Mouse (Mus musculus): ENCODE measurements around the gene Taf10.

The Taf10 gene

GRCm38 (mm10) chr7:105743926-105744590 is at the start of gene Taf10:
Taf10 (minus strand) TSS chr7:105744361.
- DNase-seq (ENCODE audit: low spot score) = peak; percentile 87

GRCm38 (mm10) chr7:105793701-105794100 is 49.5 kb upstream of the Taf10 start:
- DNase-seq (ENCODE audit: low spot score) = no peak

- no peak for DNase-seq (ENCODE audit: low spot score)
These were observed 47.0 kb upstream of the Taf10 start for GRCm38 (mm10) chr7:105791147-105791546.

GRCm38 (mm10) chr7:105787285-105788140 is 43.4 kb upstream of the Taf10 start, which contains the start of gene Dchs1:
Dchs1 (minus strand) TSS chr7:105787654.
- DNase-seq (ENCODE audit: low spot score) = no peak

GRCm38 (mm10) chr7:105786506-105787284 is 42.5 kb upstream of the Taf10 start:
- DNase-seq (ENCODE audit: low spot score) = no peak

- DNase-seq (ENCODE audit: low spot score) = no peak
These were observed 40.4 kb upstream of the Taf10 start for GRCm38 (mm10) chr7:105784556-105784955.

GRCm38 (mm10) chr7:105783861-105784260 is 39.7 kb upstream of the Taf10 start:
- no peak for DNase-seq (ENCODE audit: low spot score)

GRCm38 (mm10) chr7:105778553-105779265 is 34.5 kb upstream of the Taf10 start:
- DNase-seq (ENCODE audit: low spot score) = peak; percentile 34

- peak; percentile 44 for DNase-seq (ENCODE audit: low spot score)
These were observed 33.8 kb upstream of the Taf10 start for GRCm38 (mm10) chr7:105777797-105778552.

- DNase-seq (ENCODE audit: low spot score) = no peak
These were observed 33.2 kb upstream of the Taf10 start for GRCm38 (mm10) chr7:105777316-105777715.

GRCm38 (mm10) chr7:105776026-105776425 is 31.9 kb upstream of the Taf10 start:
- DNase-seq (ENCODE audit: low spot score) = no peak

GRCm38 (mm10) chr7:105774661-105775060 is 30.5 kb upstream of the Taf10 start:
- no peak for DNase-seq (ENCODE audit: low spot score)

- no peak for DNase-seq (ENCODE audit: low spot score)
These were observed 28.9 kb upstream of the Taf10 start for GRCm38 (mm10) chr7:105773041-105773440.

GRCm38 (mm10) chr7:105772331-105772730 is 28.2 kb upstream of the Taf10 start:
- no peak for DNase-seq (ENCODE audit: low spot score)

GRCm38 (mm10) chr7:105769959-105770358 is 25.8 kb upstream of the Taf10 start:
- no peak for DNase-seq (ENCODE audit: low spot score)

- no peak for DNase-seq (ENCODE audit: low spot score)
These were observed 23.6 kb upstream of the Taf10 start for GRCm38 (mm10) chr7:105767729-105768165.

GRCm38 (mm10) chr7:105764331-105764730 is 20.2 kb upstream of the Taf10 start:
- no peak for DNase-seq (ENCODE audit: low spot score)

- DNase-seq (ENCODE audit: low spot score) = no peak
These were observed 18.5 kb upstream of the Taf10 start for GRCm38 (mm10) chr7:105762517-105763270.

GRCm38 (mm10) chr7:105761813-105762484 is 17.8 kb upstream of the Taf10 start:
- DNase-seq (ENCODE audit: low spot score) = no peak

GRCm38 (mm10) chr7:105753281-105753680 is 9.1 kb upstream of the Taf10 start:
- DNase-seq (ENCODE audit: low spot score) = no peak
